Mouse (Mus musculus): ENCODE results near the gene Txn2.
"Not testable (repeated sequence)": the region's sequence is repeated elsewhere in the genome, so short reads cannot be mapped to it uniquely, and the experiment has no call there.

Txn2 gene

DNA sequence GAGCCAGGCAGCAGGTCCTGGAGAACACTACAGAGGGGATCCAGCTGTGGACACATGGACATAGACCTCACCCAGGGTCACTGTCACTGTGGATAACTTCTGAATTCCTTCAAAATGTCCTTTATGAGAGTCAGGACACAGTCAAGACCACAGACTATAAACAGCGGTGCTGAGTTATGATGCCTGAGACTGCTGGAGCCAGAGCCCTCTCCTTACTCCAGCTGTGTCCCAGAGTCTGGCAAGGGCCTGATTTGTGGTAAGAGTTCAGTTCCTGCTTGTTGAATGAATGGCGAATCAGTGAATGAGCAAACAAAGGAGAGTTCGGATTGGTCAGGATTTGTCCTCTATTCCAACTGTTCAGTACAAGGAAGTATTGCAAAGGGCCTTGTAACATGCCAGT is 52.1 kb downstream of the Txn2 start:
- no peak for DNase-seq (ENCODE audit: low spot score)

DNA sequence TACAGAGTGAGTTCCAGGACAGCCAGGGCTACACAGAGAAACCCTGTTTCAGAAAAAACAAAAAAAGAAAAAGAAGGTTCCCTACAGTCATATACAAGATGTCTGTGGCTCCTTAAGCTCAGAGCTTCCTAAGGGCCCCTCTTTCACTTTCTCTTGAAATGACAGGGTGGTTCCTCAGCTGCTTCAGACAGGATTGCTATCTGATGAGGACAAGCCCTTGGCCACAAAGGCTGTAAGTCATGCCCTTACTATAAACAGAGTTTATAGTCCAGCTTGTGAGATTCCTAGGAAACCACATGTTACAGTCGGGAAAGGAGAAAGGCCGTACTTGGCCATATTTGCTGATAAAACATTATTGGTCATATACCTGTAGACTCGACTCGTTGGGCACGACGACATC is 52.9 kb downstream of the Txn2 start:
- no peak for DNase-seq (ENCODE audit: low spot score)

DNA sequence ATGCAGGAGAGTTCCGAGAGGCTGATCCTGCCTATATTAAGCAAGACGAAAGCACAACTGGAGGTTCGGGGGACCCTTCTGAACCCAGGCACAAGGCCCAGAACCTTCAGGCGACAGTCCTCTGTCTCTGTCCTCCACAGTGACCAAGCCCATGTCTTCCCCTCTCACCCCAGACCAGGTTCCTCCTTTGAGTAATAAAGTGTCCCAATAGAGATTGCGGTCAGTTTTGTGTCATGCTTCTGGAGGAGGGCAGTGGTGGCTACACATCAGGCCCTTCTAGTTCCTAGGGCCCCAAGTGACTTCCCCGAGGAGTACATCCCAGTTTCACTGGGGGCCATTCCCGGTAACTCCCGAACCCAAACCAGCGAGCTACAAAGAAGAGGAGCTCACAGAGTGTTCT is 54.0 kb downstream of the Txn2 start:
- no peak for DNase-seq (ENCODE audit: low spot score)

DNA sequence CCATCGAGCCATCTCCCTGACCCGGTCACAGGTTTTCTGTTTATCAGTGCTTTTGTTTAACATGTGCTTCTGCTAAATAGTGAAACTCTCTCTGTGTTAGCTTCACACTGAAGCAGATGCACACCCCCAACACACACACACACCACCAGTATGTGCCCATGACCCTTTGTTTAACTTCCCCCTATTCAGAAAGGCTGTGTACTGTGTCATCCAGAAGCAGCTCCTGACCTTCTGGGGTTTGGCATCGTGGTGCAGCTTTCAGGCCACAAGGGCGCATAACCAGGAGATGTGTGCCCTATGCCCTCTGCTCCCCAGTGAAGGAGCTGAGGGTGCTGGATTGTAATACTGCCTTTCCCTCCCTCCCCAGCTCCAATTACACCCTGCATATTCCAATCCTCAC is 54.5 kb downstream of the Txn2 start:
- DNase-seq (ENCODE audit: low spot score), result no peak

DNA sequence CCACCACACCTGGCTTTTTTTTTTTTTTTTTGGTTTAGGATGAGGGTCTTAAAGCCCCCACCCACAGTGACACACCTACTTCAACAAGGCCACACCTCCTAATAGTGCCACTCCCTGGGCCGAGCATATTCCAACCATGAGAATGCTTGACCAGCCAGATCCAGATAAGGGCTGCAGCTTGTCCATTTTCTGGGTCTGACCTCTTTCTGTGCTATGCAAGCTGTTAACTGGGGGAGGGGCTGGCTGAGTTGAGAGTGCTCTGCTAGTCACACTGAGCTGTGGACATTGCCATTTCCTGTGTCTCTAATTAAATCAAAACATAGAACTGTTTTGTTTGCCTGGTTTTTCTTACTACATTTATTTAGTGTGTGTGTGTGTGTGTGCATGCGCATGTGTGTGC is 55.2 kb downstream of the Txn2 start:
- DNase-seq (ENCODE audit: low spot score), result peak; percentile 24

DNA sequence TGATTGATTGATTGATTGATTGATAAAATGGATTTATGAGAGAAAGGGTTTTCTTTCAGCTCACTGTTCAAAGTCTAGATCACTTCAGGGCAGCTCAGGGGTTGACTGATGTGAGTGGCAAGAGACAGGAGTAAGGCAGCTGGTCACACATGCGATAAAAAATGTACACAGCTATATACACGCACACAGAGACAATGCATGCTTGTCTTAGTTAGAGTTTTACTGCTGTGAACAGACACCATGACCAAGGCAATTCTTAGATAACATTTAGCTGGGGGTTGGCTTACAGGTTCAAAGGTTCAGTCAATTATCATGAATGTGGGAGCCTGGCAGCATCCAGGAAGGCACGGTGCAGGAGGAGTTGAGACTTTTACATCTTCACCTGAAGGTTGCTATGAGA is 55.8 kb downstream of the Txn2 start:
- DNase-seq (ENCODE audit: low spot score), result no peak

DNA sequence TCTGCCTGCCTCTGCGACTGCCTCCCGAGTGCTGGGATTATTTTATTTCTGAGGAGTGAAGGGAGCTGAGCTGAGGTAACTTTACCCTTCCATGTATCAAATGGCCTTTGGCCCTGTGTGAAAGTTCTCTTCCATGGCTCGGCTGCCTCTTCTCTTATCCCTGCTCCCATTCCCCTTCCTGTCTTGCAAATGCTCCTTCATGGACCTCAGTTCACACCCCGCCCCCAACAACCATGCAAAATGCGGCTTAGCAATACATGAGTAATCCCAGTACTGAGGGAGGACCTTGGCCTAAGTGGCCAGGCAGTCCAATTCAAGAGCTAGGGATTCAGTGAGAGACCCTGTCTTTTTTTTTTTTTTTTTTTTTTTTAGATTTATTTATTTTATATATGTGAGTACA is 60.5 kb downstream of the Txn2 start:
- no peak for DNase-seq (ENCODE audit: low spot score)

DNA sequence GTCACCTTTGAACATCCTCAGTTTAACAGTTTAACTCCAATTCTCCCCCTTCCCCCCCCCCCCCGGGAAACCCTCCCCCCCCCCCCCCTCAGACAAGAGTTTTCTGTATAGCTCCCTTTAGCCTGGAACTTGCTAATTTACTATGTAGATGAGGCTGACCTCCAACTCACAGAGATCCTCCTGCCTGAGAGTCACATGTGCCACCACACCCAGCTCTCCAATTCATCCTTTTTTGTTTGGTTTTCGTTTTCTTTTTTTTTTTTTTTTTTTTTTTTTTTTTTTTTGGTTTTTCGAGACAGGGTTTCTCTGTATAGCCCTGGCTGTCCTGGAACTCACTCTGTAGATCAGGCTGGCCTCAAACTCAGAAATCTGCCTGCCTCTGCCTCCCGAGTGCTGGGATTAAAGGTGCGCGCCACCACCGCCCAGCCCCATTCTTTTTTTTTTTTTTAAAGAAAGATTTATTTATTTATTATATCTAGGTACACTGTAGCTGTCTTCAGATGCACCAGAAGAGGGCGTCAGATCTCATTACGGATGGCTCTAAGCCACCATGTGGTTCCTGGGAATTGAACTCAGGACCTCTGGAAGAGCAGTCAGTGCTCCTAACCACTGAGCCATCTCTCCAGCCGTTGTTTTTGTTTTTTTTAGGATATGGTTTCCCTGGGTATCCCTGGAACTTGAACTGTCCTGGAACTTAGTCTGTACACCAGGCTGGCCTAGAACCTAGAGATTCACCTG is 61.4 kb downstream of the Txn2 start:
- not testable (repeated sequence) for DNase-seq (ENCODE audit: low spot score)

DNA sequence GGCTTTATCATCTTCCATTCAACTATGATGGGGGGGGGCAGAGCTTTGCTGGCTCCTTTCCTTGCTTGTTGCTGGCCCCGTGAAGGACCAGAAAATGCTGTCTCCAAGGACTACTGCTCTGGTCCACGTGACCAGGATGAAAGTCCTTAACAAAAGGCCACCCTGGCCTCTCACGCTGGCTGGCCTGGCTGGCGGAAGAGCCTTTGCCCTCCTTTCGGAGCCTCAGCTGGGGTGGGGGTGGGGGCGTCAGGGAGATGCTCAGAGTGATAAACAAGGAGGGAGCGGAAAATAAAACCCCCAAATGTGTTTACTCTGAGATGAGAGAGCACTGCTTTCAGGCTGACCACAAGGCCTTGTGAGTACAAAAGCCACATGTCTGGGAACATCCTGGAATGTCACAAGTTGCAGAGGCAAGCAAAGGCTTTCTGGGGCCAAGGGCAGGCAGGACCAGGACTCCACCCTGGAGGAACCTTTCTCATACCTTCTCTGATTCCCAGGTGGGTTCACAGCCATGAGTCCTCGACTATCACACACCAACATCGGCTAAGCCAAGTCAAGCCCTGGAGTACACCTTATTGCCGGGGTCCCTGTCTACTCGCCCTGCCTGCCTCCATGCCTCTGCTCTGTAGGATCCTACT is 62.1 kb downstream of the Txn2 start:
- DNase-seq (ENCODE audit: low spot score), result peak; percentile 54

Measured in retina, embryonic 14.5 days (tissue).